Mouse (Mus musculus): ENCODE measurements around the gene Preb. TPM values are rescaled to one million over a fixed set of nuclear protein-coding genes. Genes with fewer than 3 reads are reported as not detected.

The Preb gene
- polyA plus RNA-seq, 1 experiment from 2014 or later, result 103 TPM

- no peak for ATAC-seq (replicated peaks; ENCODE audit: low FRiP score, low read depth)
- Histone ChIP-seq H3K27me3 (ENCODE audit: insufficient read depth, low read length) (no peaks in the 10 kb centered on the region), H3K9ac (ENCODE audit: low read depth, low read length) (peak overlapping the region; percentile 61; the same call in 1 of the 2 replicates), H3K4me1 (replicated peaks; ENCODE audit: insufficient read depth, low read length) (peaks cover 5% of the 10 kb centered on the region), H3K9me3 (replicated peaks; ENCODE audit: low read length) (no peaks in the 10 kb centered on the region), H3K27ac (peak overlapping the region; percentile 87), H3K4me2 (ENCODE audit: low read length) (peak overlapping the region; percentile 97), H3K4me3 (replicated peaks; ENCODE audit: low read depth, low read length) (peak overlapping the region; percentile 59), H3K36me3 (ENCODE audit: insufficient read depth, low read length) (peaks cover 21% of the 10 kb centered on the region)
- no peak for DNase-seq (ENCODE audit: low spot score)
- TF ChIP-seq CTCF (IDR thresholded peaks at IDR 0.05; ENCODE audit: low read depth), result no peak
- WGBS, result 56% methylated on average over 4 of the region's 4 CpGs
Measured at GRCm38 (mm10) chr5:30950451-30950850, 9.7 kb downstream of the Preb start.

GRCm38 (mm10) chr5:30949654-30950326 lies 10.4 kb downstream of the Preb start:
- Histone ChIP-seq H3K4me1 (replicated peaks; ENCODE audit: insufficient read depth, low read length) (peaks cover 5% of the 10 kb centered on the region), H3K9me3 (replicated peaks; ENCODE audit: low read length) (no peaks in the 10 kb centered on the region), H3K4me3 (replicated peaks; ENCODE audit: low read depth, low read length) (peak overlapping the region; percentile 59), H3K27ac (peak overlapping the region; percentile 87), H3K9ac (ENCODE audit: low read depth, low read length) (peak overlapping the region; percentile 61), H3K36me3 (ENCODE audit: insufficient read depth, low read length) (peaks cover 16% of the 10 kb centered on the region), H3K4me2 (ENCODE audit: low read length) (peak overlapping the region; percentile 97), H3K27me3 (ENCODE audit: insufficient read depth, low read length) (no peaks in the 10 kb centered on the region)
- peak; percentile 78 for ATAC-seq (replicated peaks; ENCODE audit: low FRiP score, low read depth)
- peak; percentile 44; the same call in 1 of the 2 replicates for TF ChIP-seq CTCF (IDR thresholded peaks at IDR 0.05; ENCODE audit: low read depth)
- WGBS, result under 1% methylated on average over 31 of the region's 31 CpGs
- DNase-seq (ENCODE audit: low spot score), result peak; percentile 97

- Histone ChIP-seq H3K27ac (peak overlapping the region; percentile 87), H3K36me3 (ENCODE audit: insufficient read depth, low read length) (peaks cover 4% of the 10 kb centered on the region; the same call in 1 of the 2 replicates), H3K9me3 (replicated peaks; ENCODE audit: low read length) (no peaks in the 10 kb centered on the region), H3K4me3 (replicated peaks; ENCODE audit: low read depth, low read length) (no peak overlapping the region), H3K4me2 (ENCODE audit: low read length) (no peak overlapping the region), H3K27me3 (ENCODE audit: insufficient read depth, low read length) (no peaks in the 10 kb centered on the region), H3K9ac (ENCODE audit: low read depth, low read length) (no peak overlapping the region), H3K4me1 (replicated peaks; ENCODE audit: insufficient read depth, low read length) (peaks cover 5% of the 10 kb centered on the region)
- 67% methylated on average over 5 of the region's 5 CpGs for WGBS
- peak; percentile 40 for ATAC-seq (replicated peaks; ENCODE audit: low FRiP score, low read depth)
- no peak for TF ChIP-seq CTCF (IDR thresholded peaks at IDR 0.05; ENCODE audit: low read depth)
- no peak for DNase-seq (ENCODE audit: low spot score)
Measured at GRCm38 (mm10) chr5:30948620-30949019, 11.5 kb downstream of the Preb start.

- Histone ChIP-seq H3K4me1 (replicated peaks; ENCODE audit: insufficient read depth, low read length) (no peaks in the 10 kb centered on the region; the same call in 1 of the 2 replicates), H3K36me3 (ENCODE audit: insufficient read depth, low read length) (no peaks in the 10 kb centered on the region), H3K9ac (ENCODE audit: low read depth, low read length) (peak within 1 kb of the TSS; percentile 57), H3K4me2 (ENCODE audit: low read length) (peak within 1 kb of the TSS; percentile 83), H3K27me3 (ENCODE audit: insufficient read depth, low read length) (no peaks in the 10 kb centered on the region), H3K4me3 (replicated peaks; ENCODE audit: low read depth, low read length) (peak within 1 kb of the TSS; percentile 35), H3K9me3 (replicated peaks; ENCODE audit: low read length) (no peaks in the 10 kb centered on the region), H3K27ac (peak within 1 kb of the TSS; percentile 31; the same call in 1 of the 2 replicates)
- DNase-seq (ENCODE audit: low spot score) (peak; percentile 69), ATAC-seq (replicated peaks; ENCODE audit: low FRiP score, low read depth) (peak; percentile 65)
- 4% methylated on average over 44 of the region's 44 CpGs for WGBS
- peak; percentile 63; the same call in 1 of the 2 replicates for TF ChIP-seq CTCF (IDR thresholded peaks at IDR 0.05; ENCODE audit: low read depth)
Measured at GRCm38 (mm10) chr5:30944956-30945781, 15.0 kb downstream of the Preb start, which contains the start of gene Cgref1. Gene Cgref1, minus strand, starts transcription at chr5:30945591.

GRCm38 (mm10) chr5:30944344-30944743 lies 15.8 kb downstream of the Preb start:
- ATAC-seq (replicated peaks; ENCODE audit: low FRiP score, low read depth), result no peak
- no peaks in the 10 kb centered on the region for H3K27me3 ChIP-seq (ENCODE audit: insufficient read depth, low read length)
- H3K9ac ChIP-seq (ENCODE audit: low read depth, low read length), result no peak overlapping the region
- no peak overlapping the region for H3K4me2 ChIP-seq (ENCODE audit: low read length)
- H3K27ac ChIP-seq, result peak overlapping the region; percentile 31; the same call in 1 of the 2 replicates
- no peaks in the 10 kb centered on the region for H3K9me3 ChIP-seq (replicated peaks; ENCODE audit: low read length)
- no peak overlapping the region for H3K4me3 ChIP-seq (replicated peaks; ENCODE audit: low read depth, low read length)
- H3K36me3 ChIP-seq (ENCODE audit: insufficient read depth, low read length), result no peaks in the 10 kb centered on the region
- H3K4me1 ChIP-seq (replicated peaks; ENCODE audit: insufficient read depth, low read length), result no peaks in the 10 kb centered on the region
- no peak for TF ChIP-seq CTCF (IDR thresholded peaks at IDR 0.05; ENCODE audit: low read depth)
- no peak for DNase-seq (ENCODE audit: low spot score)
- WGBS, result 94% methylated on average over 6 of the region's 6 CpGs

- H3K27me3 ChIP-seq (ENCODE audit: insufficient read depth, low read length), result no peaks in the 10 kb centered on the region
- TF ChIP-seq CTCF (IDR thresholded peaks at IDR 0.05; ENCODE audit: low read depth), result peak; percentile 58
- no peaks in the 10 kb centered on the region for H3K36me3 ChIP-seq (ENCODE audit: insufficient read depth, low read length)
- ATAC-seq (replicated peaks; ENCODE audit: low FRiP score, low read depth), result no peak
- H3K9ac ChIP-seq (ENCODE audit: low read depth, low read length), result no peak overlapping the region
- H3K4me1 ChIP-seq (replicated peaks; ENCODE audit: insufficient read depth, low read length), result no peaks in the 10 kb centered on the region
- no peak overlapping the region for H3K4me2 ChIP-seq (ENCODE audit: low read length)
- WGBS, result 88% methylated on average over 2 of the region's 2 CpGs
- H3K9me3 ChIP-seq (replicated peaks; ENCODE audit: low read length), result no peaks in the 10 kb centered on the region
- no peak overlapping the region for H3K27ac ChIP-seq
- no peak overlapping the region for H3K4me3 ChIP-seq (replicated peaks; ENCODE audit: low read depth, low read length)
- DNase-seq (ENCODE audit: low spot score), result no peak
Measured at GRCm38 (mm10) chr5:30943004-30943403, 17.2 kb downstream of the Preb start.
